Mouse (Mus musculus) intestine, embryonic 16.5 days (tissue): ENCODE data around the gene Cmss1. TPM values are rescaled to one million over a fixed set of nuclear protein-coding genes. Genes with fewer than 3 reads are reported as not detected.
A peak's percentile ranks its signal among the peaks of the same experiment; 100 is the strongest.

Experiments used
- ATAC-seq: fragments of 200-750 bp; cut with Nextera tagmentation; 2 replicates; pipeline ENCODE4 v1.8.0; 2017; ENCODE audit warnings: moderate TSS enrichment, moderate library complexity
- H3K27ac ChIP-seq: fragments of 300-500 bp; sonication (generic); 2 replicates; pipeline ENCODE4 v1.5.1; 2014; ENCODE audit warnings: mild to moderate bottlenecking, low read length
- H3K27me3 ChIP-seq: fragments of 300-500 bp; sonication (generic); replicated peaks from 2 replicates; pipeline ENCODE4 v1.6.1; 2014; ENCODE audit warnings: low read length, control low read depth, mixed read lengths; ENCODE audit not compliant: control insufficient read depth, insufficient read depth
- H3K36me3 ChIP-seq: fragments of 300-500 bp; sonication (generic); 2 replicates; pipeline ENCODE4 v1.6.1; 2014; ENCODE audit warnings: low read length, control low read depth; ENCODE audit not compliant: control insufficient read depth, insufficient read depth
- H3K4me1 ChIP-seq: fragments of 300-500 bp; sonication (generic); 2 replicates; pipeline ENCODE4 v1.6.1; 2014; ENCODE audit warnings: low read length, control low read depth, mixed read lengths; ENCODE audit not compliant: control insufficient read depth, insufficient read depth
- H3K4me2 ChIP-seq: fragments of 300-500 bp; sonication (generic); 2 replicates; pipeline ENCODE4 v1.6.1; 2014; ENCODE audit warnings: low read depth, low read length, control low read depth
- H3K4me3 ChIP-seq: fragments of 300-500 bp; sonication (generic); 2 replicates; pipeline ENCODE4 v1.5.1; 2014; ENCODE audit warnings: mild to moderate bottlenecking, low read length
- H3K9ac ChIP-seq: fragments of 300-500 bp; sonication (generic); 2 replicates; pipeline ENCODE4 v1.6.1; 2014; ENCODE audit warnings: low read depth, low read length
- H3K9me3 ChIP-seq: fragments of 300-500 bp; sonication (generic); 2 replicates; pipeline ENCODE4 v1.6.1; 2016; ENCODE audit warnings: low read length, control low read depth; ENCODE audit not compliant: control insufficient read depth
- WGBS: fragments of 180-500 bp; shearing (Covaris S2); extraction: QIAGEN DNeasy Blood & Tissue Kit; methylation state at CpG from one replicate; pipeline ENCODE4 v1.1.7; 2014; 5-methylcytosine and 5-hydroxymethylcytosine counted together
- polyA plus RNA-seq: library from polyadenylated mRNA; unstranded; fragments of >200 nt; fragmentation: Nextera tagmentation; extraction: Ambion mirVana; gene quantifications from 2 replicates; pipeline ENCODE4 v1.2.1, GENCODE M21; 2015

Cmss1 gene
- polyA plus RNA-seq, 1 experiment from 2014 or later = 41.4 TPM

DNA sequence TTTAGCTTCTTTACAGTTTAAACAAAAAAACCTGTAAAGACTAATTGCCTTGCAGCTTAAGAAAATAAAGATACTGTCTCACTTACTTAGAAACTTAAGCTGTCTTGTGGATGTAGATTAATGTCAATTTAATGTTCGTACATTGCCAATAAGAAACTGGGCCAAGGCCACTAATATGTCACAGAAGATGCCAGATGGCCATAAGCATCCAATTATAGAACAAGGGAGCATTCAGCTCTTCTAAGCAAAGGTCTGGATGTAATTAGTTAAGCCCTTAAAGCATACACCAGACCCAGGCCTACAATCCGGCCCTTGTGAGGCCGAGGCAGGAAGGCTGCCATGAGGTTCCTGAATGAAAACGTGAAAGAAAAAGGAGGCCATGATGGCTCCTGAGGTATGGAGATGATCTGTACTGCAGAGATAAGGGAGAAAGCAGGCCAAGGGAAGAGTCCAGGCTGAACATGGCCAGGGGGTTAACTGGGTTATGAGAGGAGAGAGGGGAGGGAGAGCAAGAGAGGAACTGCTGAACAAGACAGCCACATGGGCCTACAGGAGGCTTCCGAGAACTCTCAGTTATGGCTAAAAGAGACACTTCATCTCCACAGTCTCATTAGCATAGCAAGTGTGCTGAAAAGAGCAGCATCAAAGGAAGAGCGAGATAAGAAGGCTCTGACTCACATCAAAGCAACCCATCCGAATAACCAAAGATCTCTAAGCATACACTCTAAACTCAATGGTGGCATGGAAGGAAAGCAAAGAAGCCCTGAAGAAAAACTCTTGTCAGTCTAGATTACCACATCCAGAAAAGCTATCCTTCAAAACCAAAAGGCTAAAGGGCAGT lies 287.2 kb downstream of the Cmss1 start:
- WGBS = 84% methylated on average over 7 of the region's 7 CpGs
- no peak overlapping the region for H3K4me3 ChIP-seq
- no peaks in the 10 kb centered on the region for H3K9me3 ChIP-seq
- no peak overlapping the region for H3K9ac ChIP-seq
- H3K27ac ChIP-seq = no peak overlapping the region
- no peak for ATAC-seq
- H3K36me3 ChIP-seq = no peaks in the 10 kb centered on the region
- H3K4me2 ChIP-seq = no peak overlapping the region
- no peaks in the 10 kb centered on the region for H3K27me3 ChIP-seq
- peaks cover 5% of the 10 kb centered on the region for H3K4me1 ChIP-seq

DNA sequence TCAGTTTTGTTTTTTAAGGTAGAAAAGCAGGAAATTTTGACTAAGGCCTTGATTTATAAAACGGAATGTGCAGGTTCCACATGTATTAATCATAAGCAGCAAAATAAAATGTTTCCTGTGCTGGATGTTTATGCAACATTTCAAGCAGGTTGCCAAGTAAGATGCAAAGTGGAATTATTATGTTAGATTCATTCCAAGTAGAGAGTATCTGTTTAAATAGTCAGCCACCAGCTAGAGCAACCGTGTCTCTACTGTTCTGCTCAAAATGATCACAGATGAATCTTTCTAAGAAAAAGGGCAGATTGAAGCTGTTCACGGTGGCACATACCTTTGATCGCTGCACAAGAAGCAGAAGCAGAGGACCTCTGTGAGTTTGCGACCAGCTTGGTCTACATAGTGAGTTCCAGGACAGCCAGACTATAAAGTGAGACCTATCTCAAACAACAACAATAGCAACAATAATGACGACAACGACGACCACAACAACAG lies 288.0 kb downstream of the Cmss1 start:
- H3K36me3 ChIP-seq = no peaks in the 10 kb centered on the region
- WGBS = 71% methylated on average over 8 of the region's 8 CpGs
- H3K27me3 ChIP-seq = no peaks in the 10 kb centered on the region
- H3K27ac ChIP-seq = no peak overlapping the region
- no peak overlapping the region for H3K4me3 ChIP-seq
- no peaks in the 10 kb centered on the region for H3K9me3 ChIP-seq
- no peak overlapping the region for H3K4me2 ChIP-seq
- H3K4me1 ChIP-seq = peaks cover 5% of the 10 kb centered on the region
- no peak overlapping the region for H3K9ac ChIP-seq
- no peak for ATAC-seq

DNA sequence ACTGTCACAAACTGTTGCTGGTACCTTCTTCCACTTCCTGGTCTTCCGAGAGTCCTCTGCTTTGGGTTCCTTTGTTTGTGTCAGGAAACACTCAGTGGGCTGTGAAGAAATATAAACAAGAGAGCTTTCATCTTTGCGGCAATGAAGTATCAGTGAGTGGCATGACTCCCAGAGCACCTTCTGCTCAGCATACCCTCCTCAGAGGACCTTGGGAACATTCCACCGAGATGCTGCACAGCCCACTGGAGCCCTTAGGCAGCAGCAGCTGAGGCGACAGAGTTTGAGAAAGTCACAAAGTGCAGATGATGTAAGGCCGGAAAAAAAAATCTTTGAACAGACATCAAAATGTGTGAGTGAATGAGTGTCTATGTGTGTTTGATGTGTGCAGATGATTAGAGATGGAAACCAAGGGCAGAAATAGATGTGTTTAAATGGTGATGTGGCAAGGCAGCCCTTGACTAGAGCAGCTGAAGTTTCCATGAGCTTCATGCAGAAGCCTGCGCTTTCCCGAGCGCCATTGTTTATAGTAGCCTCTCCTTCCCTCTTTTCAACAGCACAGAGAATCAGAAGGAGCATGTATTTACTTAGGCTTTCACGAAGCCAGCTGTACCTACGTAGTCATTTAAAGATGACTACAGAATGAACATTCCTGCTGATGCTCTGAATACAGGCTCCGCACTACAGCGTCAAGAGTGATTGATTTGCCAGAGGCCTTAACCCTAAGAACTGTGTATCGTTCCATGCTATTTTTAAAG lies 288.6 kb downstream of the Cmss1 start:
- Histone ChIP-seq H3K9me3 (no peaks in the 10 kb centered on the region), H3K27me3 (no peaks in the 10 kb centered on the region), H3K9ac (no peak overlapping the region), H3K4me2 (no peak overlapping the region), H3K4me1 (peaks cover 5% of the 10 kb centered on the region), H3K27ac (peak overlapping the region; percentile 39), H3K36me3 (no peaks in the 10 kb centered on the region), H3K4me3 (no peak overlapping the region)
- ATAC-seq = peak; percentile 70
- WGBS = 38% methylated on average over 13 of the region's 13 CpGs

DNA sequence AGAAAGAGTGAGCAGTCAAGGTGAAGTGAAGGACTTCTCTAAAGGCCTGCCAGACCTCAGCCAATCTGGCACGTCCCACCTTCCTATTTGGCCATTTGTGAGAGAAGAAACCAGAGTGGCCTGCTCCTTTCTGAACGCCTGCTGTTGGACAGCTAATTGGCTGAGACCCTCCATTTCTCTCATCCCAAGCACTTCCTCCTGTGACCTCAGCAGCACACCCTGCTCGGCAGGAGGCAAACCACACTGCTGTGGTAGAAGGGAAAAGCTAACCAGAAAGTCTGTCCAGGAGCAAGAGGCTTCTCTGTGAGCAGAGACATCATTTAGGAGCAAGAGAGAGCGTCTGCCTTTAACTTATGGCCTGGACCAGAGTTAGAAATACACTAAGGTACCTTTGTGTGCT lies 289.5 kb downstream of the Cmss1 start:
- H3K27ac ChIP-seq = no peak overlapping the region
- peaks cover 5% of the 10 kb centered on the region for H3K4me1 ChIP-seq
- no peak for ATAC-seq
- H3K36me3 ChIP-seq = no peaks in the 10 kb centered on the region
- no peaks in the 10 kb centered on the region for H3K9me3 ChIP-seq
- H3K9ac ChIP-seq = no peak overlapping the region
- H3K4me2 ChIP-seq = no peak overlapping the region
- 68% methylated on average over 4 of the region's 4 CpGs for WGBS
- no peaks in the 10 kb centered on the region for H3K27me3 ChIP-seq
- no peak overlapping the region for H3K4me3 ChIP-seq

DNA sequence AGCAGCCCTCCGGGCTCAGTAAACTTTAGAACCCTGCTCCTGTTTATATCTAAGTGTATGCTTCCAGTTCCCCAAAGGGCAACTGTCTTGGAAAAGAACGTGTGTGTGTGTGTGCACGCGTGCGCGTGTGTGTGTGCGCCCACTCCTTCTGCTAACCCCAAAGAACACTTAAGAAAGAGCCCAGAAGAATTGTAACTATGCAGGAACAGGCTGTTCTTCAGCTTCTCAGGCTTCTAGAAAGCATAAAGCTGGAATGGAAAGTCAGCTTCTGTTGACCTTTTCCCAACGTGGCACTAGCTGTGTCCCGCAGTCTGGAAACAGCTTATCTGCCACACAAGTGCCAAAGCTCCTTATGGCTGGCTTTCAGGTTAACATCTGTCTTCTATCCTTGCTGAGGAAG lies 291.6 kb downstream of the Cmss1 start:
- Histone ChIP-seq H3K4me2 (no peak overlapping the region), H3K9ac (no peak overlapping the region), H3K36me3 (no peaks in the 10 kb centered on the region), H3K4me1 (peaks cover 5% of the 10 kb centered on the region), H3K27ac (peak overlapping the region; percentile 6; the same call in 1 of the 2 replicates), H3K4me3 (no peak overlapping the region), H3K27me3 (no peaks in the 10 kb centered on the region), H3K9me3 (no peaks in the 10 kb centered on the region)
- 75% methylated on average over 9 of the region's 9 CpGs for WGBS
- ATAC-seq = no peak

DNA sequence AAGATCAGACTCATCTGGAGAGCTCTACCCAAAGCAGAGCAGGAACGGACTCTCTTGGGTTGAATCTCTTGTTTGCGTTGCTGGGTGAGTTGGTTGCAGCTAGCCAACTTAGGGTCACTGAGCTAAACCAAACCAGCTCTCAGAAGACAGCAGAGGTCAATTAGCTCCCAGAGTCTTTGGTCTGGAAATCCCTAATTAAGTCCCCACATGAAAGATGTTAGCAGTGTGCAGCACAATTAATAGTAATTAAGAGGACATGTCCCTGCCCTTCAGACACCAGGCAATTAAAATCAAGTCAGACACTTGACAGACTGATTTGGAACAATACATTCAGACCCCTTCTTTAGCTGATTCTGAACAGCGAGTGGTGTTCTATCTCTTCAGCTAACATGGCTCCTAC lies 292.4 kb downstream of the Cmss1 start:
- Histone ChIP-seq H3K27ac (no peak overlapping the region), H3K4me2 (no peak overlapping the region), H3K4me3 (no peak overlapping the region), H3K9ac (no peak overlapping the region), H3K36me3 (no peaks in the 10 kb centered on the region), H3K27me3 (no peaks in the 10 kb centered on the region), H3K4me1 (peaks cover 5% of the 10 kb centered on the region), H3K9me3 (no peaks in the 10 kb centered on the region)
- 84% methylated on average over 3 of the region's 3 CpGs for WGBS
- no peak for ATAC-seq

DNA sequence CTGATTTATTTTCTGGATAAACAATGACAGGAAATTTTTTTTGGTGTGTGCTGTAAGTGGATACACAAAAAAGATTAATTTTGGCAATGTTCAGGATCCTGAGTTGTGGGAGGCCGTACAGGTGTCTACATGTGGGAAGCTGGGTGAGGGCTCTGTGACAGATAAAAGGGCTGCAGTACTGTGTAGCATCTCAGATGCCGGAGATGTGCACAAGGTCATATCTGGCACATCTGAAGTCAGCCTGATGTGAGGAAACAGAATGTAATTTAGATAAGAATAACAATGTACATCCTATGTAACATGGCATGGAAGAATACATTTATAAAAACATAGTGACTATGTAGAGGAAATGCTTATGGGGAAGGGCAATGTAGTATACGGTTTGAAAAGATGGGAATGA lies 293.2 kb downstream of the Cmss1 start:
- Histone ChIP-seq H3K4me1 (peaks cover 5% of the 10 kb centered on the region; the same call in 1 of the 2 replicates), H3K36me3 (no peaks in the 10 kb centered on the region), H3K27ac (no peak overlapping the region), H3K9me3 (no peaks in the 10 kb centered on the region), H3K4me2 (no peak overlapping the region), H3K9ac (no peak overlapping the region), H3K27me3 (no peaks in the 10 kb centered on the region), H3K4me3 (no peak overlapping the region)
- WGBS = 73% methylated on average over 3 of the region's 3 CpGs
- no peak for ATAC-seq

DNA sequence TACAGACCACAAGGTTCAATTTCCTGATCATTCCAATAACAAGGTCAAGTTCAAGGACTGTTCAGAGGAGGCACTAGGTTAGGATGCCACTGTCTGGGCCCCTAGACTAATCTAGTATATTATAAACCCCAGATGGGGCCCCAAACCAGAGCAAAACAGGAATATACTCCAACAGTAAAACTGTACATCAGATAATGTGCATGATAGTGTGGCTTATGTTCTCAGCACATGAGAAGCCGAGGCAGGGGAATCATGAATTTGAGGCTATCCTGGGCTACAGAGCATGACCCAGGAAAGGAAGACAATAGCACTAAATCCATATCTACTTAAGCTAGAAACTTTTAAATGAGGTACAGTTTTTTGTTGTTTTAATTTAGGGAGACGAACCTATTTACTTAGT lies 294.5 kb downstream of the Cmss1 start:
- Histone ChIP-seq H3K4me3 (no peak overlapping the region), H3K4me2 (no peak overlapping the region), H3K4me1 (no peaks in the 10 kb centered on the region), H3K27me3 (no peaks in the 10 kb centered on the region), H3K27ac (no peak overlapping the region), H3K9me3 (no peaks in the 10 kb centered on the region), H3K36me3 (no peaks in the 10 kb centered on the region), H3K9ac (no peak overlapping the region)
- ATAC-seq = no peak
- WGBS = 81% methylated on average over 2 of the region's 2 CpGs

DNA sequence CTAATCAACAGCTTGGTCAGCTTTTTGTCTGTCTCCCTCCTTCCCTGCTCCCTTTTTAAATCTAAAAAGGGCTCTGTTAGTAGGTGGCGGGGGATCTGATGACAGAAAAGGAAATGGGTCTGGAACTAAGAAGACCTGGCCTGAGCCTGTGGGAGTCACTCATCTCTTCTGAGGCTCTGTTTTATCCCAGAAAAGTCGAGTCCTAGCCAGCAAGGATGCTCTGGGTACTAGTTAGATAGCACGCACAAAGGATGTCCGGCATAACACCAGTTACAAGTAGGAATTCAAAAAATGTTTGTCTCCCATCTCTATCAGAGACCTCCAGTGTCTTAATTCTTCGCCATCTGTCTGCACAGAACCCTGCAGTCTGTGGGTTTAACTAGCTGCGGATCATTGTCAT lies 301.2 kb downstream of the Cmss1 start:
- H3K9me3 ChIP-seq = no peaks in the 10 kb centered on the region
- no peak overlapping the region for H3K4me2 ChIP-seq
- no peak overlapping the region for H3K27ac ChIP-seq
- 78% methylated on average over 6 of the region's 6 CpGs for WGBS
- H3K9ac ChIP-seq = no peak overlapping the region
- no peak for ATAC-seq
- no peaks in the 10 kb centered on the region for H3K36me3 ChIP-seq
- H3K4me3 ChIP-seq = no peak overlapping the region
- no peaks in the 10 kb centered on the region for H3K27me3 ChIP-seq
- 0 out of 2 replicates have a peak, but pooled peaks cover 2% of the 10 kb centered on the region for H3K4me1 ChIP-seq
